Mouse (Mus musculus) testis, adult 2 months (tissue): ENCODE measurements around the gene Mlycd.

ENCODE experiments used
- CTCF ChIP-seq: fragments of 200-500 bp; IDR thresholded peaks from 2 replicates; pipeline ENCODE4 v1.5.1; 2012; ENCODE audit warnings: low read depth, mild to moderate bottlenecking, inconsistent platforms, low read length, moderate library complexity; ENCODE audit not compliant: control insufficient read depth, insufficient read depth, insufficient replicate concordance
- POLR2A ChIP-seq: fragments of 200-500 bp; IDR thresholded peaks from 2 replicates; pipeline ENCODE4 v1.6.1; 2012; ENCODE audit warnings: low read depth, mild to moderate bottlenecking, inconsistent platforms, low read length, moderate library complexity; ENCODE audit not compliant: control insufficient read depth

DNA sequence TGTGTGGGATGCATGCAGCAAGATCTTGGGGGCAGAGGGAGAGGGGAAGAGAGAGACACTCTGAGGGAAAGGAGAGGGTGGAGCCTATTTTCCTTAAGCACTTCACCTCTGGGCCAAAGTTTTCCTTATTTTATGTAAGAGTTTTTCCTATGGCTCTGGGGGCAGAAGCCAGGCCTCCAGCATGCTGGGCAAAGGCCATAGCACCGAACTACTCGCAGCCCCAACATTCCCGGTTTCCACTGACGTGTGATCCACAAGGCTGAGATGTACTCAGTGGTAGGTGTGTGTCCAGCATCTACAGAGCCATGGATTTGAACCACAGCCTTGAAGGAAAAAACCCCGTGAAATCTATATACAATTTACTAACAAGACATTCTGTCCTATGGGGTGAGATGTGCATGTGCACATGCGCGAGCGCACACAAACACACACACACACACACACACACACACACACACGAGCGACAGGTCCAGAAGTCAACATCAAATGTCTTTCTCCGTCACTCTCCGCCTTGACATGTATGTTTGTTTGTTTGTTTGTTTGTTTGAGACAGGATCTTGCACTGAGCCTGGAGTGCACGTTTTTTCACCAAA, 39.0 kb downstream of the Mlycd start, which contains the start of gene Osgin1:
- TF ChIP-seq CTCF (no peak), POLR2A (no peak)
